Mouse (Mus musculus) CD8-positive naive resting alpha-beta T cell, adult 2 months (primary cell): Measurements from ENCODE around the gene Hmgcll1.

ENCODE experiments used
- DNase-seq, 2 experiments: peaks; one replicate each; pipeline ENCODE4 v3.0.0; 2022; ENCODE audit warnings: low read depth in 2 of 2, low spot score in 2 of 2

Hmgcll1 gene

DNA sequence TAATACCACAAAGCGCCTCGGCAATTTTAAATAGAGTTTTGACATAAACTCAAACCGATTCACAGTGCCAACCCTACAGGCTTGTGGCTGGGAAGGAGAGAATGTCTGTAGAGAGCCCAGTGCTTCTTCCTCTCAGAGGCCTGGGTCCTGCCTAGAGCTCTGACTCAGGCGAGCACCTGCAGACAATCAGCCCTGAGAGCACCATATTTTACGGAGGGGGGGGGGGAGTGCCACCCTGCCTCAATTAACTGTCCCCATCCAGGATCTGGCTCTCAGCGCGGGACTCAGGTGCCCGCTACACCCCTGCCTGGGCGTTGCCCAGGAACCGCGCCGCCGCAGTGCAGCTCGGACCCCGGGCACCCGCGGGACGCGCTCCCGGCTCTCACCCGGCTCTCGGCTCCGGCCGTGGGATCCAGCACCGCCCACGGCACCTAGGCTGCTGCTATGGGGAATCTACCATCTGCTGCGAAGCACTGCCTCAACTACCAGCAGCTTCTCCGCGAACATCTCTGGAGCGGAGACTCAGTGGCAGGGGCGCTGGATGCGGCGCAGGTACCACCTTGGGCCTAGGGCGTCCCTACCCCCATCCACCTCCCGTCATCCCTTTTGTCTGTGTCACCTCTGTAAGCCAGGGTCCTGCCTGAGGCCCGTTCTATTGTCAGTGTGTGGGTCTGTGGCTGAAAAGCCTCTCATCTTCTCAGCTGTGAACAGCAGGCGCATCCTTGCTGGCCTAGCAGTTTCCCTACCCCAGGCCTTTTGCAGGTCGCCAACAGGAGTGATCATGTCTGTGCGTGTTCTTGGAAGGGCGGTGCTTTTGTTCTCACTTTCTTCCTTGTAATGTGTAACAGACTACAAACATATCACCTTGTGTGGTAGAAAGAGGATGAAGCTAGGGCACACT is at the start of gene Hmgcll1:
Hmgcll1 (plus strand) TSS at position 225 of the 901 bp plus-strand sequence.
- DNase-seq, result no peak

DNA sequence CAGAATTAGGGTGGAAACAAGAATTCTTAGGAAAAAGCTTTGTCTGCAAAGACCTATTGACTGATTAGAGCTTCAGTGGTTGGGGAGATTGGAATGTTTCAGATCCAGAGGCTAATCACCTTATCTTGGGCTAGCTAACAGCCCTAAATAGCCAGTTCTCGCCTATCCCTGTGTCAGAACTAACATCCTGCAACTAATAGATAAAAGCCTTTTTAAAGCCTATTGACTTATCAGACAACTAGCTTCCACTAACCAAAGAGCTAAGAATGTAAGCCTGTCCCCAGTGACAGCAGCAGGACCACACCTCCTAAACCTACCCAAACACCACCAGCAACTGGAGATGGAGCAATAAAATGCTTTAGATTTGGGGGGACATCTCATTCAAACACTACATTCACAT is 34.6 kb upstream of the Hmgcll1 start:
- DNase-seq, result no peak

DNA sequence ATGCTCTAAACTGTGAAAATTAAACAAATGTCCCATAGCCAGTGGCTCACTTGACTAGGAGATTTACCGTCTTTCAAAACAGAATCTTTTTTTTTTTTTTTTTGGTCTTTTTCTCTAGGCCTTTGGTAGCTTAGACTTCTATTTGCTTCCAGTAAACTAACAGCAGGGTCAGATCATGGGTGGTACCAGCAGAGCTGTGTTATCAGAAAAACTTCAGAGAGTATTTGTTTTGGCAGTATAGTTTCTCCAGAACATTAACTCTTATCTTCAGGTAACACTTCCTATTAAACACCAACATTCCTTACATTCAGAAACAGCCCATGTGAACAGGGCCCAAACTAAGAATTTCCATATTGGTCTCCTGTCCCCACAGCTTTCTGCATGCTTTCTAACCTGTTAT is 33.5 kb upstream of the Hmgcll1 start:
- no peak for DNase-seq

- no peak for DNase-seq
Measured at GRCm38 (mm10) chr9:75989491-75989890, 25.2 kb upstream of the Hmgcll1 start.

DNA sequence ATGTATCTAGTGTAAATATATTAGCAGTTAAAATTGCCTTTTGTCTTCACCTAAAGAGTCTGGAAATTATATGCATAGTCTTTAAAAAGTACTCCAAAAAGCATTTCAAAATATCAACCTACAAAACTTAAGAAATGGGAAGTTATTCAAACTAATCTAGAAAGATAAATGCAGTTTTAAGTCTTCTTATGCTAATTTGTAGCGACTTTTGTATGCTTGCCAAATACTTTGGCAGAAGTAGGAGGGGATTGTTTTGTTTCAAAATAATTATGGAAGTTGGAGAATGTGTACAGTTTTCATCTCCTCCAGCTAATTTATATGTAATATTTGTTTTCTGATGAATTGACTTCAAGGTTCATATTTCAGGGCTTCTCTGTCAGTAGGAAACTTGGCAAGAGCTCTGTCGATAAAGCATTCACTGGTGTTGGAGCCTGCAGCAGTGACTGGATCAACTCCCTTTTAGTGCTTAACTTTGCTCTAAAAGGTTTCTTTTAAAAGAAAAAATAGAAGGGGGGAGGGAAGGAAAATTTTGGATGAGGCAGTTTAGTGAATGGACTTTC is 15.8 kb upstream of the Hmgcll1 start:
- no peak for DNase-seq

DNA sequence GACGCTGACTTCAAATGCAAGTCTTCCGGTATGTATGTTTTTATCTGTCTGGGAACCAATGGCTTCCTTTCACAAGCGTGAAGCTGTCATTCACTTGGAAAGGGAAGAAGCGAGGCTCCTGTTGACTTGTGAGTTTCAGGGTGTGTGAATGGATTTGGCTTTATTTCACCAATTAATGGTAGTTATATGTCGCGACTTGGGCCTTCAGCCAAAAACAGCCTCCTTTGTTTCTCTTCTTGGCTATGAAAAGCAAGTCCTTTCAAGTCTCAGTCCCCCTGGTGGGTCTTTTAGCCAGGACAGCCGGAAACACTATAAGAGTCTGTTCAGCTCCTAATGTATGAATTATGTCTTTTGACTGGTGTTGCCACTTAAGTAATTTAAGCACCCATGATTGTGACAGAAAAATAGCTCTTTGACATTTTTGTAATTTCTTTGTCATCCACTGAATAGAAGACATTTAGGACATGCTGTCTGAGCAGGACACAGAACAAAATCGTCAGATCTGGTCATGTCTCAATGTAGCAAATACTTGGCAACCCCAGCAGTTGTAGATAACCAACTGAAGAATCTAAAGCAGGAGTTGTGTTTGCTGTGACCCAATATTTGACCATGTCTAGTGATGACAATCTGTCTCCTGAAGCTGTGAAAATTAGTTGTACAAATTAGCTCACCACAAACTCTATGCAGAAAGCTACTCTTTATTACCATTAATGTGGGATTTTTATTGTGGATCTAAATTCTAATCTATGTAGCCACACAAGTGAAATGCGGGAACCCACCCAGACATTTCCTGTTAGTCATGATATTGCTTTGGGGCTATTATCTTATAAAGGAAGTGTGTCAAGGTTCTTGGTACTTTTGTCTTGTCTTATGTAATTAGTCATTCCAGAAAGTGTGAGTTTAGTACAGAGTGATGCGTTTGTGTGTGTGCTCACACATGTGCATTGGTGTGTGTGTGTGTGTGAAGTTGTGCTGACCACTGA is 13.5 kb upstream of the Hmgcll1 start:
- DNase-seq, result no peak

GRCm38 (mm10) chr9:76003066-76003465 is 11.6 kb upstream of the Hmgcll1 start:
- DNase-seq, result no peak

DNA sequence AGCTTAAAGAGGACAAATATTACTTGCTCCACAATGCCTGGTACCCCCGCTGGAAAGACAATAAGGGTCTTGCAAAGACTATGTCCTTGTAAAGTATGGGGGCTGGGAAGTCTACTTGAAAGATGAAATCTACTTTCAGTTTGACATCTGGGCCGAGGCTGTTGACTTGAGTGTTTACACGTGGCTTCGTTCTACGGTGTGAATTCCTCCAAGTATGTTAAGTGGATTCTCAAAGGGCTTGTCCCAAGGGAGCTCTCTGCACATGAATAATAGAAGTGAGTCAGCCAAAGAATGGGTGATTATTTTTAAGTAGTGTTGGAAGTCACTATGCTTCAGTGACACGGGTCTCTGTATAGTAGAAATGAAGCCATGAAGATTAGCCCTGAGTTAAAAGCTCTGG is 11.0 kb upstream of the Hmgcll1 start:
- no peak for DNase-seq

DNA sequence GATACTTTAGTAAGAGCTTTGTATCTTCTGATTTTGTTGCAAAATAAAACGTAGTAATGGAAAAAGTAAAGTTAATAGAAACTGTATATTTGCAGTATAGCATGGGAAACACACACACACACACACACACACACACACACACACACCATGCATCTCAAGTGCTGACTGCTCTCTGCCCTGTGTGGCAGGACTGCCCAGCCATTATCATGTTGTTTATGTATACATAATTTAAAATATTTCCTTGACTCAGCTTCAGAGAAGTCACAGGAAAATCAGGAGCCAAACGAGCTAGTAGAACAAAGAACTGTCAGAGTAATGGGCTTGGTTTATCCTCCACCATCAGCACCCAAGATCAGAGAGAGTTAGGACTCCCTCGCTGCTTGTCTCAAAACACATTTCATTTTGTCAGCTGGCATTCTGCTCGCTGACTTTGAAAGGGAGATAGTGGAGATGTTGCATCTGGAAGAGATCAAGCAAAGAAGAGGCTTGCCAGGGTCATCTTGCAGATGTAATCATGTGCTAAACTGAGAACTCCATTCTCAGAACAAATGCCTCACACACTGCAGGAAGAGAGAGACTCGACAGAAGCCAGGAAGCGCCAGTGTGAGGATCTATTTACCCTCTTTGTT is 7.2 kb upstream of the Hmgcll1 start:
- DNase-seq, result no peak

DNA sequence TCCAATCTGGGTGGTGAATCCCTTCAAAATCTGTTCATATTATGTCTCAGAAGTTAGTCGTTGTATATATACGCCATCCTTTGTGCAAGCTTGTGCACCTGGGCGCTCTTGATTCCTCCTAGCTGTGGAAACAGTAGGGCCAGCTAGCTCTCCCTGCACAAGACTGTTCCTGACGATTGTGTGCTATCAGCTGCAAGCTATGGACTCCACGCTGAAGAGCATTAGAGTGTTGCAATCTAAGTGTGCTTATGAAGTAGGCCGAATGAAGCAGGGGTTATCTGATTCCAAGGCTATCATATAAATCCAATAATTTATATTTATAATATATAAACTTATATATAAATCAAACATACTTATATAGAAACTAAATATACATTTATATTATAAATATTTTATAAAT is 866 bp upstream of the Hmgcll1 start:
- no peak for DNase-seq

- DNase-seq, result no peak
Measured at GRCm38 (mm10) chr9:76015971-76016370, 1.3 kb downstream of the Hmgcll1 start.

DNA sequence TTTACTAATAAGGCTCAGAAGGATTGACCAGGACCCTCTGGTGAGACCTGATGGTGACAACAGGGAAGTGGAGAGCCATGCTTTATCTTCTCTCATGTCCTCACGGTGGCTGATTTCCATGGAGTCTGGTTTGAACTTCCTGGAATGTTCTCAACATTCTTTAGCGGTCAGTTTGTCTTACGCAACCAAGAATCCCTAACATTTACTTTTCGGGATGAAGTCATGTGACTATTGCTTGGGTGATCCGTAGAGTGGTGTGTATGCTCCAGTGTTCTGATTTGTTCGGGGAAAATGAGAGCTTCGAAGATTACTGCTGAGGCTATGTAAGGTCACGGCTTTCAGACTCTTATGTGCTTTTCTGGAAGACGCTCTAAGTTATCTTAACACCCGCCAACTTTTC is 1.9 kb downstream of the Hmgcll1 start:
- no peak for DNase-seq

DNA sequence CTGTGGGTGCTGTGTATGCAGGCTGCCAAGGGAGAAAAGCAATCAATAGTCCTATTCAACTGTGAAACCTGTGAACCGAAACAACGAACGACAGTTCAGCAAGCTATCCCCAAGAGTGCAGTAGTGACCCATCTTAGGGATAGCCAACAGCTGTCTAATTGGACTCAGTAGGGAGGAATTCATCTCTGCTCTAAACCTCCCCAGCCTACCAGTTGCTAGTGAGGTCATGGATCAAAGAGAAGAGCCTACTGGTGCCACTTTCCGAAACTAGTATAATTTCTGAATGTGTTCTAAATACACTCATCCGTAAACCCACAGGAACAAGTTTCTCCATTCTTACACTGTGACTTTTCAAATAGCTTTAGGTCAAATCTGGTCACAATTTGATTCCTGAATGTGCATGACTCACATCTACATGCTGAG is 8.9 kb downstream of the Hmgcll1 start:
- no peak for DNase-seq

DNA sequence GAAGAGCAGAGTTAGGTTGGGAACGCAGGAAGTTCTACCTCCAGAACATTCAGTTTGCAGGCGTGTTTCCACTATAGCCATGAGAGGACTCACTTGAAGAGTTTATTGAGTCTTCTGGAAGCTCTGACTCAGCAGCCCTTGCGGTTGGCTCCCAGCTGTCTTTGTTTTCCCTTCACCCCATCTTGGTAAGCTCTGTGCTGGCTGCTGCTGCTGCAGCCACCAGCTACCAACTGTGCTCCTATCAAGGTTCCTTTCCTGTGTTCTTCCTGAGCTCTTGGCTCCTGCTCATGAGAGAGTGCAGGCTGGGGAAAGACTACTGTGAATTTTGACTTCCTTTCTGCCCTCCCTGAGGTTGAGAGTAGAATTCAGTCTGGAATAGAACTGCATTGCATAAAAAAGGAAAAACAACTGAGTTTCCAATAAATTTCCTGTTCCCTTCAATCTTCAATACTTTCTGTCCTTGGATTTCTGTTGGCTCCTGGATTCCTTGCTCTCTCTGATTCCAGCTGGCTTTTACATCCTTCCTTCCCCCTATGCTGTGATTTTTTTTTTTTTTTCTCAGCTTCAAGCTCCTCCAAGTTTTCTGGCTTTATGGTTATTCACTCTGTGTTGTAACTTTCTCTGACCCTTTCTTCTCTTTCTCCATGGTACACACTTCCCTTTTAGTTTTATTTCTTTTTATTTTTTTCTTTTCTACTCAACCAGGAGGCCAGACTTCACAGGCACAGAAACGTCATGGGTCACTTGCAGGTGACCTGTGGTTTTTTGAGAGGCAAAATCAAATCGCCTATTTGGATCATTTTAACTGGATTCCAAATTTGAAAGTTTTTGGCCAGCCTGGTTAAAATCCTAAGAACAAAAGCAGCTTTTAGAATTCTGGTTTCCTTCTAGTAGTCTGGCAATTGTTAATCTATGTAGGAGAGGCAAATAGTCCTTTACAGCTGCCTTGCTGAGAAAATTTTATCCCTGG is 9.9 kb downstream of the Hmgcll1 start:
- DNase-seq, result no peak

DNA sequence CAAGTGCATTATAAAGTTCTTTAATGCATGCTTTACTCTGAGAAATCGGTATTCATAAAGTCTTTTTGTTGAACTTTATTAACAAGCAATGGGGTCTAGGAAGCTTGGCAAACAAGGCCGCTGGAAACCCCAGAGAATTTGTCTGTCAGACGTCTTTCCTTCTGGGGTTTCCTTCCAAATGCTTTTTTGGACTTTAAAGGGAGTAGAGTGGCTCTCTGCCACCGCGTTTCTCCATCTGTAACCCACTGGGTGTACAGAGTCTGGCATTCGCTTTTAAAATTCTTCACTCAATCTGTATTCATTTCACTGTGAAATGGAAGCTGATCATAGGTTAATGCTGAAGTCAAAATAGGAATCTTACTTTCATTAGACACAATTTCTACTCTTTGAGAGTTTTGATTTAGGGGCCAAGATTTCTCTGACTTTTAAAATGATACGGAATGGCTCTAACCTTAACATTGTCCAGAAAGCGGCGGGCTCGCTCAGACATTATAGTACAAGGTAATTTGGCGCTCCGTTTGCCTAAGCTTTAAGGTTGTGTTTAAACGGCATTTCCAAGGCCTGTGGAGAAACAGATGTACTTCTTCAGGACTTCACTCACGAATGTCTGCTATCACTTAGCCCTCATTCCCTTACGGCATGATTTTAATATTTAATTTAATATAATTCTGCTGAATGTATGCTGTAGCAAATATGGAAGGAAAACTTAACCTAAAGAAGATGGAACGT is 15.0 kb downstream of the Hmgcll1 start:
- no peak for DNase-seq

GRCm38 (mm10) chr9:76035058-76035457 is 20.4 kb downstream of the Hmgcll1 start:
- no peak for DNase-seq

DNA sequence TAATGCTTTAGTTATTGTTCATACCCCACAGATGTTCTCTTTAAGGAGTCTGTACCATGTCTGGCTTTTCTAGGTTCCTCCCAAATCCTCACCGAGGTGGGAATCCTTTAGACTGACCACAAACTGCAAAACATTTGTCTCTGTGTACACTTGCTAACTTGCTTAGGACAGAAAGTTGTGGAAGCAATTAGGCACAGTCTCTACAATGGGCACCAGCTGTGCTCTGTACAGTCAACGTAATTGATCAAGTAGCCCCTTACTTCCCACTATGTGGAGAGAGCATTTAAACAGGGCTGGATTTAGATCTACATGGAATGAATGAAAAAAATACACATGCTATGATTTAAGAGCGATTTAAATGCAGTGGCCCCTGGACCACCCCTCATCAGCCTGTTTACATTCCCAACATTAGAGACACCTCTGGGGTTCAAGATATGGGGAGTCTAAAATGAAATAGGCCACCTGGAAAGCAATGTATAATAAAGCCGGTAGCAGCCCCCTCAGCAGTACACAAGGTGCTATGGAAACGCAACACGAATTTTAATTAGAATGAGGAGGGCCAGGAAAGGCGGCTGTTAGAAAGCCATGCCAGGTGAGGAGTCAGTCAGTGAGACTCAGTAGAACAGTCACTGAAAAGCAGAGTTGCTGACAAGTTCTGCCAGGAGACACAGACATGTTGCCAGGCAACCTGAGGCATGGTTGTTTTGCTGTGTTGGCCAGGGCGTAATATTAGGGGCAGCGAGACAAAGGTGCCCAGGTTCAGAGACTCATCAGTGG is 23.9 kb downstream of the Hmgcll1 start:
- no peak for DNase-seq

- DNase-seq, result no peak
Measured at GRCm38 (mm10) chr9:76039711-76040110, 25.1 kb downstream of the Hmgcll1 start.
